Mouse (Mus musculus): ENCODE measurements at regions not wholly inside any gene's neighbourhood (a gene's known extent, or its start where the extent isn't known, plus 50 kb on each side); places are given as distances from the start of the nearest gene placed in this dataset.

DNA sequence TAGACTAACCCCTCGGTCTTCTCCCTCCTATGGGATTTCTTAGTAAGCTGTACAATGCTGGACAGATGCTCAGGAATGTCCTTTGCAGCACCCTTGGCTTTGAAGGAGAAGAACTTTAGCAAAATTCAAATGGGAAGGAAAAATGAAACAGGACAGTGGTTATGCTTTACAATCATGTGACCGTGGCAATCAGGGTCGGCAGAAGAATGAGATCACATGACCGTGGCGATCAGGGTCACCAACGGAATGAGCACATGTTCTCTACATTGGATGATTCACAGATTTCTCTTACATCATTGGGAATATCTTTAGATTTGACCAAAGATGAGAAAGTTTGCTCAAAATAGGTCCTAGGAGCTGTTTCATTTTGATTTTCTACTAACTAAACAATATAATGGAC, 108.7 kb upstream of the Sgcd start:
- TF ChIP-seq CTCF (IDR thresholded peaks at IDR 0.05; ENCODE audit: insufficient read depth, low read depth, low read length): no peak
- TF ChIP-seq POLR2A (IDR thresholded peaks at IDR 0.05; ENCODE audit: insufficient read depth, low read depth, low read length): no peak
